In genomic region chr7:35741858-35742257, GRCm38 (mm10) we compare ENCODE assay signal across 11 mouse cellular contexts.
"Had no signal": no experiment of that assay in that cellular context is flagged by ENCODE, and none has a peak within 500 bp of the region (broad histone marks: within the 10 kb centered on the region; RNA-seq: fewer than 3 reads in every experiment).

No protein-coding gene starts in this region.

- H3K4me1 ChIP-seq: limb, embryonic 13.5 days; midbrain, embryonic 12.5 days had no signal

- H3K9ac ChIP-seq: limb, embryonic 13.5 days; liver, embryonic 14.5 days; midbrain, embryonic 12.5 days had no signal

- H3K27ac ChIP-seq: limb, embryonic 13.5 days; liver, embryonic 14.5 days; midbrain, embryonic 12.5 days had no signal

- H3K4me2 ChIP-seq: limb, embryonic 13.5 days; midbrain, embryonic 12.5 days had no signal

- ATAC-seq: midbrain, embryonic 16.5 days had no signal

- H3K4me3 ChIP-seq: limb, embryonic 13.5 days; midbrain, embryonic 12.5 days had no signal

- H3K27me3 ChIP-seq: limb, embryonic 13.5 days had no signal

- DNase-seq: kidney, adult 2 months; kidney, postnatal 25 days; lung, adult 2 months; lung, postnatal 10 days; right cerebral cortex, postnatal 14 days; thymus, adult 18-20 months; thymus, postnatal 14 days had no signal
